Mouse (Mus musculus) kidney, adult 11 months (tissue): Measurements from ENCODE around the gene Pptc7.

Source experiments
- DNase-seq: peaks from one replicate; pipeline ENCODE4 v3.0.0; 2022

Pptc7 gene

DNA sequence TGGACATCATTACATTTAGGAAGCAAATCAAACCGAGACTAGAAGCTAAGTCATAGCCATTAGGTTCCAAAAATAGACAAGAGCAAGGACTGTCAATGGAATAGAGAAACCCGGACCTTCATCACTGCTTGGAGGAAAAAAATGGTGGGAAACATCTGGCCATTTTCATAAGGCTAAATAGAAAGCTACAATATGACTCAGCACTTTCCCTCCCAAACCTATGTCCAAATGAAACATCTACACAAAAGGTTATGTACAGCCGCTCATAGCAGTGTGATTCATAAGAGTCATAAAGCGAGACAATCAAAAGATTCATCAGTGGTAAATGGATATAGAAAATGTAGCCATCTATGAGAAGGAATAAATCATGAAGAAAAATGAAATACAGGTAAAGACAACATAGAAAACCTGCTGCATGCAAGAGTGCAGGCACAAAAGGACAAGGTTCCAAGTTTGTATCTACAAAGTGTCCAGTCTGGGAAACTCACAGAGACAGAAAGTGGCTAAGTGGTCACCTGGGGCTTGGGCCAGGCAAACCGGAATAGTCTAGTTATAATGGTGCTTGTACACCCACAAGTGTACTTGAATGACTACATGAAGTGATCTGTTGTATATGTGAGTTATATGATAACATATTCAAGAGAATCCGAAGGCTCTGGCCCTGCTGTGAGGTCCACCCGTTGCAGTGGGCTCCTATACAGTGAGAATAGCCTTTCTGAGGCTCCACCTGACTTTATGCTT is 52.6 kb downstream of the Pptc7 start:
- DNase-seq, result no peak

DNA sequence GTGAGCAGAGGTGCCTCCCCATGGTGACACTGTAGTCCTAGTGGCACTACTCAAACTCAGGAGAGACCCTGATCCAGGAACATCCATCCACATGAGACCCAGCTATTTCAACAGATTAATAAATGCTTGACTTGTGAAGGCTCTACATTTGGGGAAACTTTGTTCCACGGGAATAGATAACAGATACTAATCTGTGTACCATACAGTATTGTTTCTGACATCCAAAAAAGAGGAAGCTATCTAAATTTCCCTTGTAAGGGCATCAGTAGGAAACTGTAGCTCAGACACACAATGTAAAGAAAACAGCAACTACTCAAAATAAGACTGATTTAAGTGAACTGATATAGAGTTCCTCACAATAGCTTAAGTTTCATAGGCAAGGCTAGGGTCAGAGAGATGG is 58.7 kb downstream of the Pptc7 start:
- DNase-seq, result no peak

- DNase-seq, result no peak
Observed at GRCm38 (mm10) chr5:122343768-122344167, 59.6 kb downstream of the Pptc7 start.

DNA sequence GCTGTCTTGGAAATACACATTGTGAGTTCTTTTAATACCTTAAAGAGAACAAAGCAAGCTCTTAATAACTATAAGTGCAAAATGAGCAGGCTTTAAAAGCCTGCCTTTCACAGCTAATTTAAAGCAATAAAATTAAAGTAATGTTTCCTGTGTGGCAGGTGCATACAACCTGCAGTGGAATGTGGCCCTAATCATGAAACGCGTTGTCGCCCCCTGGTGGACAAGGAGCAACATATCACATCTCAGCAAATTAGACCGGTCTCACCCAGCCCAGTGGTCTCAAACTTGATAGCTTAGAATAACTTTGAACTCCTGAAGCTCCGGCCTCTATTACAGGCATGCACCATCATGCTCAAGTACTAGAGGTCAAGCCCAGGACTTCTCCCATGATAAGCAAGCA is 60.1 kb downstream of the Pptc7 start:
- DNase-seq, result peak; percentile 34

DNA sequence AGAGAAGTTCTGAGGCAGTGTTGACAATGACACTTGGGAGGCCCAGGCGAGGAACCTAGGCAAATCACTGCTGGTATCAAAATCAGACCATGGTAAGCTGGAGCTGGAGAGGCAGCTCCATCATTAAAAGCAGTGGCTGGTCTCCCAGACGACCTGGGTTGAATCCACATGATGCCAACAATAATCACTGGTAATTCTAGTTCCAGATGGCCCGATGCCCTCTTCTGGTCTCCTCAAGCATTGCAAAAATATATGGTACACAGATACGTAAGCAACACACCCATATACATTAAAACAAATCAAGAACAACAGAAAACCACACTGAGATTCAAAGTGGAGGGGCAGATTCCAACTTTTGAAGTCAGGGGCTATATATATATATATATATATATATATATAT is 61.6 kb downstream of the Pptc7 start:
- DNase-seq, result no peak

GRCm38 (mm10) chr5:122353807-122354491 is 69.8 kb downstream of the Pptc7 start, which contains the start of the genes Rad9b and Vps29:
Gene Rad9b, minus strand, starts transcription at chr5:122354233.
Gene Vps29, plus strand, starts transcription at chr5:122354369.
- DNase-seq, result peak; percentile 96

DNA sequence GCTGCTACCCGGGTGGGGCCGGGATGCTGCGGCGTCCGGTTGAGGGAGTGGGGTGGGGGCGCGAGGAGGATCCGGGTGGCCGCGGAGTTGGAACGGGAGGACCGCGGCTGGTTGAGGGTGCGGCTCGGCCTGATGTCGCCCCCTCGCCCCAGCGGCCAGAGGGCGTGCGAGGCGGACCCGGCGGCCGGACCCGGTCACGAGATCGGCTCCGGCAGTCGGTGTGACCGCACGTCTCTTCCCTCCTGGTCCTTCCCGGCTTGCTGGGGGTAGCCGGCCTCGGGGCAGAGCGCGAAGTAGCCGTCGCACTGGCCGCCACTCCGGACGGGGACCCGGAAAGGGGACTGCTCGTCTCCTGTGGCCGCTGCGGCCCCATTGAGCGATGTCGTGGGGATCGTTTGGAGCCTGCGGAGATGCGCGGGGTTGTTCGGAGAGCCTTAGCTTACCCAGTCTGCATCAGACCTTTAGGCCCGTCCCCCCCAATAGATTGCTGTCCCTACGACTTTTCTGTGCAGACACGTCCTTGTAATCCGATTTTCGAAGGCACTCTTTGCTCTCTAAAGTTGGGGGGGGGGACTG is 70.4 kb downstream of the Pptc7 start:
- DNase-seq, result no peak

- DNase-seq, result no peak
Observed at GRCm38 (mm10) chr5:122371591-122372191, 87.5 kb downstream of the Pptc7 start, which contains the start of gene Gpn3. Gene Gpn3, plus strand, starts transcription at chr5:122371876.

GRCm38 (mm10) chr5:122372192-122372769 is 88.1 kb downstream of the Pptc7 start, which contains the start of gene Fam216a:
Gene Fam216a, minus strand, starts transcription at chr5:122372364.
- peak; percentile 98 for DNase-seq

DNA sequence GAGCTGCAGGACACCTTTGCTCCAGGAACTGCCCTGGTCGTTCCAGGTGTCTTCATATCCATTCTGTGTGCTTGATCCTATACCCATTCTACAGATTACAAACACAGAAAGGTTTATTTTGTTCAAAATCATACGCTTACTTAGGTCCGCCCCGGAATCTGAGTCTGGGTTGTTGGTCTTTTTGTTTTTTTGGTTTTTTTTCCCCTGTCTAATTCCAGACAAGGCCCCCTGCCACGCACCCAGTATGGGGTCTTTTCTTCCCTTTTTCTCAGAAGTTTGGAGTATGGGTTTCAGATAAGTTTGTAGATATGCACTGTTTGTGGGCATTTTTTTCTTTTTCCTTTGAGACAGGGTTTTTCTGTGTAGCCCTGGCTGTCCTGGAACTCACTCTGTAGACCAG is 88.7 kb downstream of the Pptc7 start:
- DNase-seq, result no peak
